Mouse (Mus musculus) liver, adult 2 months (tissue): ENCODE data around the gene Tmem171. TPM values are rescaled to one million over a fixed set of nuclear protein-coding genes. Genes with fewer than 3 reads are reported as not detected.

Source experiments
- DNase-seq: peaks from one replicate; pipeline ENCODE4 v3.0.0-alpha.2; 2011; ENCODE audit warnings: low read depth, low spot score; ENCODE audit errors: extremely low read depth
- H3K27ac ChIP-seq: fragments of 200-500 bp; replicated peaks from 2 replicates; pipeline ENCODE4 v1.5.1; 2012; ENCODE audit warnings: low read depth, mild to moderate bottlenecking, control low read depth, inconsistent platforms, low read length; ENCODE audit not compliant: insufficient read depth
- H3K27me3 ChIP-seq: fragments of 200-500 bp; 2 replicates; pipeline ENCODE4 v1.6.1; 2012; ENCODE audit warnings: mild to moderate bottlenecking, moderate library complexity, low read length, inconsistent platforms; ENCODE audit not compliant: control insufficient read depth, insufficient read depth
- H3K36me3 ChIP-seq: fragments of 200-500 bp; 2 replicates; pipeline ENCODE4 v1.6.1; 2012; ENCODE audit warnings: low read length, inconsistent platforms; ENCODE audit not compliant: control insufficient read depth, insufficient read depth
- H3K4me1 ChIP-seq: fragments of 200-500 bp; 2 replicates; pipeline ENCODE4 v1.6.1; 2011; ENCODE audit warnings: low read length; ENCODE audit not compliant: control insufficient read depth, insufficient read depth
- H3K4me3 ChIP-seq: fragments of 200-500 bp; 2 replicates; pipeline ENCODE4 v1.5.1; 2011; ENCODE audit warnings: low read depth, mild to moderate bottlenecking, control low read depth, low read length, moderate library complexity; ENCODE audit not compliant: insufficient read depth
- H3K79me2 ChIP-seq: fragments of 200-500 bp; 2 replicates; pipeline ENCODE4 v1.6.1; 2012; ENCODE audit warnings: inconsistent platforms, mild to moderate bottlenecking, low read length, moderate library complexity; ENCODE audit not compliant: control insufficient read depth, insufficient read depth
- H3K9ac ChIP-seq: fragments of 200-500 bp; 2 replicates; pipeline ENCODE4 v1.6.1; 2012; ENCODE audit warnings: low read depth, mild to moderate bottlenecking, control low read depth, inconsistent platforms, low read length
- CTCF ChIP-seq: fragments of 200-500 bp; IDR thresholded peaks from 2 replicates; pipeline ENCODE4 v1.5.1; 2011; ENCODE audit warnings: low read depth, low read length, control low read depth
- POLR2A ChIP-seq: fragments of 200-500 bp; IDR thresholded peaks from 2 replicates; pipeline ENCODE4 v1.6.1; 2011; ENCODE audit warnings: low read length, control low read depth; ENCODE audit not compliant: insufficient read depth; ENCODE audit errors: extremely low read depth
- WGBS: fragments of 180-500 bp; shearing (Covaris S2); methylation state at CpG from one replicate; pipeline ENCODE4 v1.1.7; 2018; 5-methylcytosine and 5-hydroxymethylcytosine counted together
- polyA plus RNA-seq: library from polyadenylated mRNA; depleted of rRNA; stranded (reverse); fragments of >200 nt; gene quantifications from 2 replicates; pipeline ENCODE4 v1.2.3, GENCODE M21; 2012
- total RNA-seq: library from RNA; depleted of rRNA; stranded (reverse); fragments of >200 nt; gene quantifications from 2 replicates; pipeline ENCODE4 v1.2.3, GENCODE M21; 2014

Tmem171 gene
- total and polyA plus RNA-seq, 2 experiments: 0.38 TPM; not detected in 1

- peak; percentile 19 for DNase-seq
- 48% methylated on average over 1 of the region's 1 CpGs for WGBS
- Histone ChIP-seq H3K27me3 (no peaks in the 10 kb centered on the region), H3K79me2 (no peaks in the 10 kb centered on the region), H3K4me1 (no peaks in the 10 kb centered on the region), H3K36me3 (peaks cover 65% of the 10 kb centered on the region), H3K27ac (no peak overlapping the region), H3K4me3 (no peak overlapping the region), H3K9ac (no peak overlapping the region)
- no peak; the same call in 1 of the 2 replicates for TF ChIP-seq CTCF
- no peak for TF ChIP-seq POLR2A
These were observed 34.8 kb upstream of the Tmem171 start for GRCm38 (mm10) chr13:98729271-98730062.

GRCm38 (mm10) chr13:98726494-98726893 lies 31.9 kb upstream of the Tmem171 start:
- Histone ChIP-seq H3K9ac (no peak overlapping the region), H3K4me1 (no peaks in the 10 kb centered on the region), H3K27ac (no peak overlapping the region), H3K27me3 (no peaks in the 10 kb centered on the region), H3K79me2 (no peaks in the 10 kb centered on the region), H3K36me3 (peaks cover 48% of the 10 kb centered on the region), H3K4me3 (no peak overlapping the region)
- DNase-seq: peak; percentile 16
- TF ChIP-seq POLR2A: no peak
- WGBS: 70% methylated on average over 4 of the region's 4 CpGs

GRCm38 (mm10) chr13:98723430-98723829 lies 28.8 kb upstream of the Tmem171 start:
- H3K27me3 ChIP-seq: no peaks in the 10 kb centered on the region
- H3K4me1 ChIP-seq: no peaks in the 10 kb centered on the region
- H3K4me3 ChIP-seq: no peak overlapping the region
- H3K9ac ChIP-seq: no peak overlapping the region
- TF ChIP-seq CTCF: no peak
- no peak for TF ChIP-seq POLR2A
- DNase-seq: no peak
- no peak overlapping the region for H3K27ac ChIP-seq
- H3K79me2 ChIP-seq: no peaks in the 10 kb centered on the region
- 87% methylated on average over 1 of the region's 1 CpGs for WGBS
- peaks cover 30% of the 10 kb centered on the region for H3K36me3 ChIP-seq

- no peak overlapping the region for H3K9ac ChIP-seq
- no peaks in the 10 kb centered on the region for H3K79me2 ChIP-seq
- no peaks in the 10 kb centered on the region for H3K4me1 ChIP-seq
- H3K27ac ChIP-seq: no peak overlapping the region
- no peak for TF ChIP-seq POLR2A
- TF ChIP-seq CTCF: no peak
- 67% methylated on average over 1 of the region's 1 CpGs for whole genome bisulfite sequencing
- no peak overlapping the region for H3K4me3 ChIP-seq
- no peaks in the 10 kb centered on the region for H3K27me3 ChIP-seq
- H3K36me3 ChIP-seq: peaks cover 23% of the 10 kb centered on the region
- no peak for DNase-seq
These were observed 27.7 kb upstream of the Tmem171 start for GRCm38 (mm10) chr13:98722296-98722695.

- DNase-seq: no peak
- 56% methylated on average over 8 of the region's 8 CpGs for WGBS
- TF ChIP-seq CTCF (no peak), POLR2A (no peak)
- no peak overlapping the region for H3K4me3 ChIP-seq
- no peaks in the 10 kb centered on the region for H3K27me3 ChIP-seq
- no peak overlapping the region for H3K27ac ChIP-seq
- H3K79me2 ChIP-seq: no peaks in the 10 kb centered on the region
- peaks cover 4% of the 10 kb centered on the region; the same call in 1 of the 2 replicates for H3K4me1 ChIP-seq
- H3K9ac ChIP-seq: no peak overlapping the region
- peaks cover 1% of the 10 kb centered on the region; the same call in 1 of the 2 replicates for H3K36me3 ChIP-seq
These were observed 21.5 kb upstream of the Tmem171 start for GRCm38 (mm10) chr13:98716176-98716575.

GRCm38 (mm10) chr13:98715443-98715990 lies 20.9 kb upstream of the Tmem171 start:
- no peak overlapping the region for H3K4me3 ChIP-seq
- WGBS: 22% methylated on average over 6 of the region's 6 CpGs
- H3K9ac ChIP-seq: no peak overlapping the region
- H3K79me2 ChIP-seq: no peaks in the 10 kb centered on the region
- peaks cover 4% of the 10 kb centered on the region; the same call in 1 of the 2 replicates for H3K4me1 ChIP-seq
- H3K27me3 ChIP-seq: no peaks in the 10 kb centered on the region
- peak; percentile 85 for DNase-seq
- no peak for TF ChIP-seq CTCF
- TF ChIP-seq POLR2A: no peak
- no peaks in the 10 kb centered on the region for H3K36me3 ChIP-seq
- H3K27ac ChIP-seq: no peak overlapping the region
